Mouse (Mus musculus): ENCODE results near the gene Ube4a. TPM values are rescaled to one million over a fixed set of nuclear protein-coding genes. Genes with fewer than 3 reads are reported as not detected.

The Ube4a gene
- polyA plus RNA-seq, 1 experiment, result 26.1 TPM

- no peak for TF ChIP-seq CTCF (IDR thresholded peaks at IDR 0.05; ENCODE audit: extremely low read depth, insufficient read depth, low read length)
- 0 out of 2 replicates have a peak, but pooled peaks have one; percentile 11 for TF ChIP-seq POLR2A (IDR thresholded peaks at IDR 0.05; ENCODE audit: extremely low read depth, insufficient read depth, low read length)
- Histone ChIP-seq H3K4me1 (ENCODE audit: control insufficient read depth, insufficient read depth, low read length) (peaks cover 15% of the 10 kb centered on the region), H3K4me3 (ENCODE audit: insufficient read depth, low read length) (peak overlapping the region; percentile 61), H3K27ac (ENCODE audit: insufficient read depth, low read length) (no peak overlapping the region)
Measured at GRCm38 (mm10) chr9:44879694-44880271, 85.6 kb downstream of the Ube4a start.

GRCm38 (mm10) chr9:44878776-44879500, 86.5 kb downstream of the Ube4a start:
- H3K4me1 ChIP-seq (ENCODE audit: control insufficient read depth, insufficient read depth, low read length), result peaks cover 17% of the 10 kb centered on the region
- no peak for TF ChIP-seq CTCF (IDR thresholded peaks at IDR 0.05; ENCODE audit: extremely low read depth, insufficient read depth, low read length)
- TF ChIP-seq POLR2A (IDR thresholded peaks at IDR 0.05; ENCODE audit: extremely low read depth, insufficient read depth, low read length), result no peak
- no peak overlapping the region for H3K27ac ChIP-seq (ENCODE audit: insufficient read depth, low read length)
- H3K4me3 ChIP-seq (ENCODE audit: insufficient read depth, low read length), result peak overlapping the region; percentile 61

GRCm38 (mm10) chr9:44877686-44878085, 87.7 kb downstream of the Ube4a start:
- H3K4me1 ChIP-seq (ENCODE audit: control insufficient read depth, insufficient read depth, low read length), result peaks cover 15% of the 10 kb centered on the region
- H3K27ac ChIP-seq (ENCODE audit: insufficient read depth, low read length), result no peak overlapping the region
- TF ChIP-seq CTCF (IDR thresholded peaks at IDR 0.05; ENCODE audit: extremely low read depth, insufficient read depth, low read length) (no peak), POLR2A (IDR thresholded peaks at IDR 0.05; ENCODE audit: extremely low read depth, insufficient read depth, low read length) (no peak)
- peak overlapping the region; percentile 61 for H3K4me3 ChIP-seq (ENCODE audit: insufficient read depth, low read length)

GRCm38 (mm10) chr9:44875476-44875875, 89.9 kb downstream of the Ube4a start:
- no peak overlapping the region for H3K27ac ChIP-seq (ENCODE audit: insufficient read depth, low read length)
- no peak overlapping the region for H3K4me3 ChIP-seq (ENCODE audit: insufficient read depth, low read length)
- peaks cover 18% of the 10 kb centered on the region for H3K4me1 ChIP-seq (ENCODE audit: control insufficient read depth, insufficient read depth, low read length)
- TF ChIP-seq POLR2A (IDR thresholded peaks at IDR 0.05; ENCODE audit: extremely low read depth, insufficient read depth, low read length) (no peak), CTCF (IDR thresholded peaks at IDR 0.05; ENCODE audit: extremely low read depth, insufficient read depth, low read length) (no peak)

GRCm38 (mm10) chr9:44874198-44874597, 91.2 kb downstream of the Ube4a start:
- Histone ChIP-seq H3K4me1 (ENCODE audit: control insufficient read depth, insufficient read depth, low read length) (peaks cover 21% of the 10 kb centered on the region), H3K4me3 (ENCODE audit: insufficient read depth, low read length) (no peak overlapping the region), H3K27ac (ENCODE audit: insufficient read depth, low read length) (no peak overlapping the region)
- no peak for TF ChIP-seq POLR2A (IDR thresholded peaks at IDR 0.05; ENCODE audit: extremely low read depth, insufficient read depth, low read length)
- no peak for TF ChIP-seq CTCF (IDR thresholded peaks at IDR 0.05; ENCODE audit: extremely low read depth, insufficient read depth, low read length)

GRCm38 (mm10) chr9:44873665-44874064, 91.7 kb downstream of the Ube4a start:
- TF ChIP-seq POLR2A (IDR thresholded peaks at IDR 0.05; ENCODE audit: extremely low read depth, insufficient read depth, low read length), result no peak
- no peak for TF ChIP-seq CTCF (IDR thresholded peaks at IDR 0.05; ENCODE audit: extremely low read depth, insufficient read depth, low read length)
- no peak overlapping the region for H3K4me3 ChIP-seq (ENCODE audit: insufficient read depth, low read length)
- no peak overlapping the region for H3K27ac ChIP-seq (ENCODE audit: insufficient read depth, low read length)
- peaks cover 23% of the 10 kb centered on the region for H3K4me1 ChIP-seq (ENCODE audit: control insufficient read depth, insufficient read depth, low read length)

Other genes starting within 250 kb of the Ube4a start
- 112 and 131 TPM in 2 replicates for gene Phldb1, start 230.4 kb downstream of the Ube4a start, polyA plus RNA-seq (2012; rRNA removed)
- gene Arcn1, start 197.8 kb downstream of the Ube4a start, polyA plus RNA-seq (2012; rRNA removed), result 47.2 and 48.6 TPM in 2 replicates
- 91.1 and 95.5 TPM in 2 replicates for gene Ift46, start 197.7 kb downstream of the Ube4a start, polyA plus RNA-seq (2012; rRNA removed)
- 111 and 117 TPM in 2 replicates for gene Tmem25, start 166.3 kb downstream of the Ube4a start, polyA plus RNA-seq (2012; rRNA removed)
- gene Ttc36, start 162.5 kb downstream of the Ube4a start, polyA plus RNA-seq (2012; rRNA removed), result 0.61 and 0.62 TPM in 2 replicates
- 28.3 and 28.6 TPM in 2 replicates for gene Kmt2a, start 84.3 kb downstream of the Ube4a start, polyA plus RNA-seq (2012; rRNA removed)
- 755 and 827 TPM in 2 replicates for gene Atp5l, start 44.9 kb downstream of the Ube4a start, polyA plus RNA-seq (2012; rRNA removed)
- gene Cd3g, start 14.8 kb upstream of the Ube4a start, polyA plus RNA-seq (2012; rRNA removed), result not detected in 2 replicates
- 0.06 TPM in 1 of 2 replicates, not detected in the other for gene Cd3d, start 16.2 kb upstream of the Ube4a start, polyA plus RNA-seq (2012; rRNA removed)
- gene Cd3e, start 44.0 kb upstream of the Ube4a start, polyA plus RNA-seq (2012; rRNA removed), result 0.08 TPM in 1 of 2 replicates, not detected in the other
- gene Mpzl2, start 74.2 kb upstream of the Ube4a start, polyA plus RNA-seq (2012; rRNA removed), result 1.4 and 2.3 TPM in 2 replicates
- 3.0 and 3.1 TPM in 2 replicates for gene Mpzl3, start 89.6 kb upstream of the Ube4a start, polyA plus RNA-seq (2012; rRNA removed)
- 0.36 and 0.52 TPM in 2 replicates for gene Jaml, start 113.6 kb upstream of the Ube4a start, polyA plus RNA-seq (2012; rRNA removed)
- gene Scn2b, start 152.2 kb upstream of the Ube4a start, polyA plus RNA-seq (2012; rRNA removed), result 123 TPM in 2 replicates
- 31.9 and 87.5 TPM in 2 replicates for gene Scn4b, start 172.8 kb upstream of the Ube4a start, polyA plus RNA-seq (2012; rRNA removed)
- 1.5 and 1.8 TPM in 2 replicates for gene BC049352, start 216.4 kb upstream of the Ube4a start, polyA plus RNA-seq (2012; rRNA removed)
- 0.13 and 0.25 TPM in 2 replicates for gene Tmprss4, start 238.5 kb upstream of the Ube4a start, polyA plus RNA-seq (2012; rRNA removed)